Mouse (Mus musculus) megakaryocyte, embryonic 14.5 days (primary cell): Measurements from ENCODE around the gene Tbc1d22a. TPM values are rescaled to one million over a fixed set of nuclear protein-coding genes. Genes with fewer than 3 reads are reported as not detected.

Experiments used
- H3K27me3 ChIP-seq: replicated peaks from 2 replicates; pipeline ENCODE3; 2012; ENCODE audit warnings: inconsistent platforms
- H3K36me3 ChIP-seq: replicated peaks from 2 replicates; pipeline ENCODE3; 2012; ENCODE audit warnings: low read length, inconsistent platforms, mixed read lengths
- H3K4me1 ChIP-seq: 2 replicates; pipeline ENCODE4 v1.6.1; 2012; ENCODE audit warnings: inconsistent platforms
- H3K4me3 ChIP-seq: replicated peaks from 2 replicates; pipeline ENCODE3; 2012; ENCODE audit warnings: moderate library complexity, mild to moderate bottlenecking, inconsistent platforms
- H3K9me3 ChIP-seq: 2 replicates; pipeline ENCODE4 v1.6.1; 2012; ENCODE audit warnings: inconsistent platforms
- FLI1 ChIP-seq: IDR thresholded peaks from 2 replicates; pipeline ENCODE4 v1.6.1; 2012; ENCODE audit warnings: low read length, inconsistent platforms, mixed read lengths
- GATA1 ChIP-seq: IDR thresholded peaks from 3 replicates; pipeline ENCODE4 v1.6.1; 2012; ENCODE audit warnings: mixed read lengths, low read length, inconsistent platforms, borderline replicate concordance
- polyA plus RNA-seq: library from polyadenylated mRNA; stranded (reverse); fragments of >175 nt; gene quantifications from 2 replicates; pipeline ENCODE4 v1.2.3, GENCODE M21; 2012; ENCODE audit warnings: low replicate concordance; ENCODE audit not compliant: insufficient read depth

The Tbc1d22a gene
- 14.3 and 16.7 TPM in 2 replicates for polyA plus RNA-seq

DNA sequence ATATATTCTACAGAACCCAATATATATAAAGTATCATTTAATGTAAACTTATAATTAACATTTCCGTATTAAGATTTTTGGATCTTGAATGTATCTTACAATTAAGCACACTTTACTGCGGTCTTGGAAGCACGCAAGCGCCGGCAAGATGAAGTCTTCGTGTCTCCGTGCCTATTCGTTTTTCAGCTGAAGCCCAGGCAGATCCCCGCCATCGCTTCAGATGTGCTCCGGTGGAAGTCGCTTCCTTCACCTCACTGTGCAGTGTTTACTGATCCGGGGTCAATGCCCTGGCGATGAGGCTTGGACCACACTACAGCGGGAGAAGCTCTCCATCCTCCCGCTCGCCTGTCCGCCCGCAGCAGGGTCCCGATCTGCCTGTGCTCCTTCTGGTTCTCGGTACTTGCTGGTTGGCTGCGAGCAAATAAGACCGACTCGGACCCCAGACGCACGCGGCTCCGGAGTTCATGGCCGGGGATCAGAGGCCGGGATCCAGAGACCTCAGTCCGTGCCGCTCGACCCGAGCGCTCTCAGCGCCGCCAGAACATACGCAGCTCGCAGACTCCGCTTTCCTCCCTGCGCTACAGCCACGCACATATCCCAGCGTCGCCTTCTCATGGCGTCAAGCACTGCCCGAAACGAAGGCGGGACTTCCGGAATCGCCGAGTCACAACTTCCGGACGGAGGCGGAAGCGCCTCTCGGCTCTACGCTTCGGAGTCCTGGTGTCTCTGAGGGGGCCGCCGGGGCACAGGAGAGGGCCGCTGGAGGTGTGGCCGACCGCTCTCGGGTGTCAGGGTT is at the start of gene Tbc1d22a:
TSS of gene Tbc1d22a (plus strand) at position 707 of the 796 bp plus-strand sequence.
- no peak for TF ChIP-seq GATA1
- peak; percentile 92 for TF ChIP-seq FLI1
- Histone ChIP-seq H3K27me3 (no peaks in the 10 kb centered on the region), H3K4me3 (peak within 1 kb of the TSS; percentile 99), H3K36me3 (peaks cover 45% of the 10 kb centered on the region), H3K9me3 (no peaks in the 10 kb centered on the region), H3K4me1 (peaks cover 77% of the 10 kb centered on the region)

DNA sequence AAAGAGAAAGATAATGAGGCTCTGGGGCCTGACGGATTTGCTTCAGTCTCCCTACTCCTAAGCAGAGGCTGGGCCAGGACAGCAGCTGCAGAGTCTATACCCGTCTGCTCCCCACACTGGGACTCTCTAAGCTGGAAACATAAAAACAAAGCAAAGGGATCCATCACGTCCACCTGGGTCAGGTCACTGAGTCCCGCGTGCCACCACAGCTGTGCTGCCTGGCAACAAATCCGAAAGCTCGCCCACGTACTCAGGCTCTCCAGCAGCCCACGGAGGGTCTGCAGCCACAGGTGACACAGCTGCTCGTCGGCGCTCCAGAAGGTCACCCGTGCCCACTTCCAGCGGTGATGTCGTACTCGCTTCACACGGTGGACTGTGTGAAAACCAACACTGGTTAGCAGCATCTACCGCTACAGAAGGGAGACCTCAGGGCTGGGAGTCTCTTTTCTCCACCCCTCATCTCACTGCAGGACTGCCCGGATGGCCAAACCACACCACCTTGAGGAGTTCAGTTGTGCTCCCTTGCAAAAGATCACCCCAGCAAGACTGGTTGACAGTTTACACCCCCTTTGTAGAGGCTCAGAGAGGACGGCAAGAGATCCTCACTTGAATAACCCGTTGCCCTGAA is 49.4 kb upstream of the Tbc1d22a start:
- peaks cover 98% of the 10 kb centered on the region for H3K36me3 ChIP-seq
- no peaks in the 10 kb centered on the region for H3K27me3 ChIP-seq
- H3K4me3 ChIP-seq = no peak overlapping the region
- H3K9me3 ChIP-seq = no peaks in the 10 kb centered on the region
- H3K4me1 ChIP-seq = peaks cover 63% of the 10 kb centered on the region
- TF ChIP-seq GATA1 = no peak
- no peak for TF ChIP-seq FLI1

DNA sequence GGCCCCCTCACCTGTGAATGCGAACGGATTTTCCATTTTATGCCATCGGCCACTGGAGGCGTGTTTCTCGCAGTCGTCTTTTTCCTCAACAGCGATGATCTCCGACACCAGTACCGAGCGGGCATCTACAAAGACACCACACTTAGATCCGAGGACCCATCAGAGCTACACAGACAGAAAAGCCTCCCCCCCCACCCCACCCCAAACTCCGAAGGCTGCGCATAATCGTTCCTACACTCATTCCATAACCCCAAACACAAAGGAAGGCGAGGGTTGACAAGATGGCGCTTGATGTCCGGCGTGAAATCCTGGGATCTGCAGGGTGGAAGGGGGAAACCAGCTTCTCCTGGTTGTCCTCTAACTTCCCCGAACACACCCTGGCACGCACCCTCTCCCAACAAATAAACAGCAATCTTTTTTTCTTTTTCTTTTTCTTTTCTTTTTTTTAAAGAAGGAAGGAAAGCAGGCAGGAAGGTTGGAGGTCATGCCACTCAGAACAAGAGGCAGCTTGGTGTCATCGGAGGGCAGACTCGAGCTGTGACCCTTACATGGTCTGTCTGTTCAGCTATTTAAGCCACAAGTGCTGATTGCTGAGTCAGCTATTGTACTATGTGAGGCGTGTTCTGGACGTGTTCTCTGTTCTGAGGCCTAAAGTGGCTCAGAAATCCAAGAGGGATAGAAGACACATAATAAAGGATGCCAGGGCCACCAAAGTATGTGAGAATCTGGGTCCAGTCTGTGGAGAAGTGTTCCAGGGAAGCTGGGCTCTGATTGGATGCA is 48.3 kb upstream of the Tbc1d22a start:
- H3K4me1 ChIP-seq = peaks cover 71% of the 10 kb centered on the region
- H3K27me3 ChIP-seq = no peaks in the 10 kb centered on the region
- peaks cover 98% of the 10 kb centered on the region for H3K36me3 ChIP-seq
- H3K9me3 ChIP-seq = no peaks in the 10 kb centered on the region
- no peak for TF ChIP-seq GATA1
- no peak for TF ChIP-seq FLI1
- H3K4me3 ChIP-seq = peak overlapping the region; percentile 64

DNA sequence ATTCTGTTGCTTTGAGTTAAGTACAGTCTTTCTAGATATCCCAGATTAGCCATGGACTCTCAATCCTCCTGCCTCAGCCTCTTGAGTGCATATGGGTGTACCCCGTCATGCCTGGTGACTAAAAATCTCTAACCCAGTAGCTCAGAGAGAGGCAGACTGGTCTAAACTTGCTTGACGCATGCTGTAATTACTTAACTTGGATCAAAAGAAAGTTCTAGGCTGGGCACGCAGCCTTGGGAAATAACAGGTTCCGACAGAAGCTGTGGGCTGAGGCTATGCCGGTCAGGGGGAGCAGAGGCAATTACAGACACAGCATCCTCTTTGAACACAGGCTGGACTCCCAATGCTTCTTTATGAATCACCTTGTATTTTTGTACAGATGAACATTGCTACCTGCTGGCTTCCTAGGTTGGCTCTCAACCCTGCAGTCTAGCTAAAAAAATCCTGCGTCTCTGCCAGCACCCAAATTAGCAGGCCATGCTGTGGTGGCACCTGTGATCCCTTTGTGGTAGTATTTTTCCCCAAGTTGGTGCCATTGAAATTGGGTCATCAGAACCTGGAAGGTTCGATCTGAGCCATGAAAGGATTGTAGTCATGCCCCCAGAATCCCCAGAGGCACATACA is 47.1 kb upstream of the Tbc1d22a start:
- TF ChIP-seq GATA1 (no peak), FLI1 (no peak)
- Histone ChIP-seq H3K36me3 (peaks cover 98% of the 10 kb centered on the region), H3K4me1 (peaks cover 74% of the 10 kb centered on the region), H3K4me3 (no peak overlapping the region), H3K9me3 (no peaks in the 10 kb centered on the region), H3K27me3 (no peaks in the 10 kb centered on the region)

DNA sequence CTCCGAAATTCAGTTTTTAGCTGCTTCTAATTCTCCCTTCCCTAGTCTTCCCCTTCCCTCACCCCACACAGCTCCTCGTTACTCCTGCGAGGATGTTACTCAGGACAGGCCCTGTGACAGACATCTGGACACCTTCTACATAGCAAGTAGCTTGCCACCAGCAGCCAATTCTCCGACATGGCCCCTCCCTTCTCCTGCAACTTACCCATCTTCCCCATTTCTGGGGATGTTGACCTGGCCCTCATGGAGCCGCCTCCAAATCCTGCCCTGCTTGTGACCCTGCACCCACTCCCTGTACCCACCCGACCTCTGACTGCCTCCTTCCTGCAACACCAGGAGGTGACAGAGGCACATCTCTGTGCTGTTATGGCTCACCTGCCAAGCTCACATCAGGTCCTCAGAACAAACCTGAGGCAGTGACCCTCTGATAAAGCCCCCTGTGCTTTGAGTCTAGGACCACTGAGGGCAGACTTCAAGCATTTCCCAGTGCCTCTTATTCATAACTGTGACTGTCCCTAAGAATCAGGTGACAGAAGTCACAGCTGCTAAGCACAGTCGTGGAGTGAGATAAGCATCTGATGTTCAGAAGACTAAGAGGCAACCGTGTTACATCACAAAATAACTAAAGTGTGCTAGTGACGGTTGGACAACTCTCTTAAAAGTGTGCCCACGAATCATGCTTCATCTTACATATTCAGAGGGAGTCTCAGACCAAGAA is 46.3 kb upstream of the Tbc1d22a start:
- TF ChIP-seq FLI1 = no peak
- TF ChIP-seq GATA1 = no peak
- Histone ChIP-seq H3K4me1 (peaks cover 78% of the 10 kb centered on the region), H3K36me3 (peaks cover 96% of the 10 kb centered on the region), H3K4me3 (peak overlapping the region; percentile 79), H3K9me3 (no peaks in the 10 kb centered on the region), H3K27me3 (no peaks in the 10 kb centered on the region)

DNA sequence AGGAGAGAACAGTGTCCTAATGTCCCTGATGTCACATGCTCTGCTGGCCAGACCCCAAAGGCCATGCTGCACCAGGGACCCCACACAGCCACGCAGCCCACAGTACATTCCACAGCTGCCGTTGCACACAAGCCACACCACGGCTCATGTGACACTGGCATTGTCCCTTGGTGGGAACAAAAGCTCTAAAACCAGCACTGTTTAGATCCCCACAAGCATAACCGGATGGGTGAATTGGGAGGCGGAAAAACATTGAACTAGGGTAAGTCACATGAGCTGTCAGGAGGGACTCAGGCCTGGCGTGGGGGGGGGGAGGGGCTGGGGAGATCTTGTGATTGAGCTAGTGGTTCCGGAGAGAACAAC is 45.8 kb upstream of the Tbc1d22a start:
- Histone ChIP-seq H3K27me3 (no peaks in the 10 kb centered on the region), H3K4me1 (peaks cover 84% of the 10 kb centered on the region), H3K9me3 (no peaks in the 10 kb centered on the region), H3K36me3 (peaks cover 96% of the 10 kb centered on the region), H3K4me3 (peak overlapping the region; percentile 79)
- no peak for TF ChIP-seq GATA1
- no peak for TF ChIP-seq FLI1

DNA sequence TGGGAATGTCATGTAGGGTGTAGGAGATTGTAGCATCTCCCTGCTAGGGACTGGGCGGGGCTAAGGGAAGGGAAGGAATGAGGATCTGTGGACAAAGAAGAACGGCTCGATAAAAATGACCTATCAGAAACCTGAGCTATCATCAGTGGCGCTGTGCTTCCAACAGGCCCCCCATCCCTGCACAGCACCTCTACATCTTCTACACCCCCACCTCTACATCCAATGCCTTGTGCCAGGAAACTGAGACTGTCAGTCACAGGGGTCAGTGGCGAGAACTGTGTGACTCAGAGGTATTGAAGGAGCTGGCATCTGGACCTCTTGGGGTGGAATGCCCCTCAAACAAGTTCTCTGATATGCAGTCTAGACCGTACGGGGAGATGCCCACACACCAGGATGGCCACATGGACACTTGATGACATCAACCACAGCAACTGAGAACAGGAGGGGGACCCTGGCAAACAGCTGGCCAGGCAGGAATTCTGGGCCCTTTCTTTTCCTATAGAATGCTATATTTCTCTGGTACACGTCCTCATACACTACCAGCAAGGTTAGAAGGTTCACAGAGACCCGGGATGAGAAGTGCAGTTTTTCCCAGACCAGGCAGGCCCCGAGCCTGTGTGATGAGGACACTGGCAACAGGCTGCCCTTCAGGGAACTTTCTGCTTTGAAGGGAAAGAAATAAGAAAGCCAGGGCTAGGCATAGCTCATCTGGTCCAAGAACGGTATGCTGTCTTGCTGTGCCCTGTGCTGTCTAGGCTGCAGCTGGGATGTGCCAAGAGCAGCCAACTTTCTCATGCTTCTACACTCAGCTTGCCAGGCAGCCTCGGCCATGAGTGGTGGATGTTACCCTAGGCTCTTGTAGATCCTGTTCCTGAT is 45.1 kb upstream of the Tbc1d22a start:
- Histone ChIP-seq H3K36me3 (peaks cover 94% of the 10 kb centered on the region), H3K4me3 (peak overlapping the region; percentile 79), H3K27me3 (no peaks in the 10 kb centered on the region), H3K4me1 (peaks cover 91% of the 10 kb centered on the region), H3K9me3 (no peaks in the 10 kb centered on the region)
- TF ChIP-seq GATA1 = no peak
- no peak for TF ChIP-seq FLI1

DNA sequence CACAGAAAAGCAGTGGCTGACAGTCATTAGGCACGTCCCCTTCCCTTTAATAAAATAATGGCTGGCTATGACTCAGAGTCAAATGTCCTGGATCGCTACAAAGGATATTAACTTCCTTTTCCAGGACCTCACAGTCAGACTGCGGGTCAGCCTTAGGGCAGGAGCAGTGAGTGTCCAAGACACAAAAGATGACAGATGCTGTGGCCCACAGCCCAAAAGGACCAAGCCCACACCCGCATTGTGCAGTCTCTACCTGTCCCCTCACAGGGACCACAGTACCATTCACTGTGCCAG is 44.5 kb upstream of the Tbc1d22a start:
- Histone ChIP-seq H3K4me1 (peaks cover 95% of the 10 kb centered on the region), H3K36me3 (peaks cover 94% of the 10 kb centered on the region), H3K27me3 (no peaks in the 10 kb centered on the region), H3K4me3 (peak overlapping the region; percentile 75), H3K9me3 (no peaks in the 10 kb centered on the region)
- no peak for TF ChIP-seq GATA1
- no peak for TF ChIP-seq FLI1

DNA sequence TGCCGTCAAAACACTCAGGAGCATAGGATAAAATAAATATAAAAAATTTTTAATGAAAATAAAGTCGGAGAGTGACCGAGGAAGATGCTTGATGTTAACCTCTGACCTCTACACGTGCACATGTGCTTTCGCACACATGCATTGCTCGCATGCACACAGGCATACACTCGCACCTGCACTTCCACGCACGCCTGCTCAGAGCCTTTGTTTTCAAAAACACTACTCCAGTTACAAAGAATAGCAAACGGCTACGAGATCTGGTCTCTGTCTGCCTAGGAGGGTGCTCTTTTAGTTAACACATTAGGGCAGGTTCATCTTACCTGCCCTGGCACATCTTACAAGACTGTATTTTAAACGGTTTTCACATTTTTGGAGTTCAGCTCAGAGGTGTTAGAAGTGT is 42.9 kb upstream of the Tbc1d22a start:
- TF ChIP-seq GATA1 (no peak), FLI1 (no peak)
- H3K9me3 ChIP-seq = no peaks in the 10 kb centered on the region
- peak overlapping the region; percentile 66 for H3K4me3 ChIP-seq
- no peaks in the 10 kb centered on the region for H3K27me3 ChIP-seq
- H3K4me1 ChIP-seq = peaks cover 98% of the 10 kb centered on the region
- peaks cover 94% of the 10 kb centered on the region for H3K36me3 ChIP-seq
